Mouse (Mus musculus) heart, embryonic 15.5 days (tissue): ENCODE measurements around the gene Fntb. TPM values are rescaled to one million over a fixed set of nuclear protein-coding genes. Genes with fewer than 3 reads are reported as not detected.

Source experiments
- ATAC-seq: fragments of 200-750 bp; cut with Nextera tagmentation; replicated peaks from 2 replicates; pipeline ENCODE4 v1.8.0; 2017; ENCODE audit warnings: low read depth, moderate TSS enrichment; ENCODE audit not compliant: insufficient number of reproducible peaks, insufficient read depth, low FRiP score
- H3K27ac ChIP-seq: fragments of 300-500 bp; sonication (generic); 2 replicates; pipeline ENCODE4 v1.5.1; 2015; ENCODE audit warnings: mild to moderate bottlenecking, inconsistent platforms
- H3K27me3 ChIP-seq: fragments of 300-500 bp; sonication (generic); 2 replicates; pipeline ENCODE4 v1.6.1; 2015; ENCODE audit warnings: inconsistent platforms
- H3K36me3 ChIP-seq: fragments of 300-500 bp; sonication (generic); 2 replicates; pipeline ENCODE4 v1.6.1; 2015; ENCODE audit warnings: mild to moderate bottlenecking, inconsistent platforms
- H3K4me1 ChIP-seq: fragments of 300-500 bp; sonication (generic); replicated peaks from 2 replicates; pipeline ENCODE4 v1.6.1; 2015; ENCODE audit warnings: inconsistent platforms
- H3K4me2 ChIP-seq: fragments of 300-500 bp; sonication (generic); 2 replicates; pipeline ENCODE4 v1.6.1; 2015; ENCODE audit warnings: inconsistent platforms, mild to moderate bottlenecking, moderate library complexity
- H3K4me3 ChIP-seq: fragments of 300-500 bp; sonication (generic); 2 replicates; pipeline ENCODE4 v1.5.1; 2015; ENCODE audit warnings: mild to moderate bottlenecking, inconsistent platforms
- H3K9ac ChIP-seq: fragments of 300-500 bp; sonication (generic); 2 replicates; pipeline ENCODE4 v1.6.1; 2015; ENCODE audit warnings: mild to moderate bottlenecking, inconsistent platforms
- H3K9me3 ChIP-seq: fragments of 300-500 bp; sonication (generic); replicated peaks from 2 replicates; pipeline ENCODE4 v1.6.1; 2016; ENCODE audit warnings: inconsistent platforms
- WGBS: fragments of 180-500 bp; shearing (Covaris S2); methylation state at CpG from one replicate; pipeline ENCODE4 v1.1.7; 2015; ENCODE audit warnings: mixed read lengths; 5-methylcytosine and 5-hydroxymethylcytosine counted together
- polyA plus RNA-seq: library from polyadenylated mRNA; unstranded; fragments of >200 nt; fragmentation: Nextera tagmentation; extraction: Ambion mirVana; gene quantifications from 2 replicates; pipeline ENCODE4 v1.2.1, GENCODE M21; 2015

The Fntb gene
- polyA plus RNA-seq, 1 experiment from 2014 or later = 20.8 TPM

GRCm38 (mm10) chr12:76796938-76797539, 31.6 kb downstream of the Fntb start:
- Histone ChIP-seq H3K9ac (no peak overlapping the region), H3K36me3 (no peaks in the 10 kb centered on the region), H3K27ac (no peak overlapping the region), H3K4me3 (no peak overlapping the region), H3K27me3 (peaks cover 3% of the 10 kb centered on the region; the same call in 1 of the 2 replicates), H3K9me3 (no peaks in the 10 kb centered on the region), H3K4me1 (no peaks in the 10 kb centered on the region), H3K4me2 (no peak overlapping the region)
- 73% methylated on average over 7 of the region's 7 CpGs for WGBS
- ATAC-seq = no peak

DNA sequence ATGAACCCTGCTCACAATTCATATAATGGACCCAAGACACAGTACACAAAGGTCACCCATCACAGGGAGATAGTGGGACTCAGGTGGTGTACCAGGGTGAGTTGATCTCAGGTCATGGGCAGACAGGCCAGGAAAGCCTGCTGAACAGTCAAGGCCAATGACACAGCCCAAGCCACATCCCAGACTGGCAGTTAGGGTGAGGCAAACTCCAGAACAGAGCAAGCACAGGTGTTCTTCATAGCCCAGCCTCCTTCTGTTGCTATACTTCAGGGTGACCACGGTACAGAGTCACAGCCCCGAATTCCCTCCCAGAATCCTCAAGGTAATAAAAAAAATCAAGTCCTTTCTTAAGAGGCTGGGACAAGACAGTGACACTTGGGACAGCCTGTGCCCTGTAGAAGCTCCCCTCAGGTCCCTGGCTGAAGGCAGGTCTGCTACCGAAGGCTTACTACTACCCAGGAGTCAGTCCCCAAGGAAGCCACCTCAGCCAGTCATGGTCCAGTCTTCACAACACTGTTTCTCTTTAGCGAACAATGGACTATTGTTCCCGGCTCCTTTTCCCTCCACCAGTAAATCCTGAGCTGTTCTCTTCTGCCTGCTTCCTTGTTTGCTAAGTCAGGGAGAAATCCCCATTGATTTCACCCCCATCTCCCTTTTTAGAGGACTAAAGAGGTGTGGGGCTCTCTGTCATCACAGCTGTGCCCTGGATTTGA, 32.8 kb downstream of the Fntb start:
- no peak overlapping the region for H3K27ac ChIP-seq
- H3K4me1 ChIP-seq = peaks cover 3% of the 10 kb centered on the region
- 69% methylated on average over 5 of the region's 5 CpGs for WGBS
- H3K27me3 ChIP-seq = peaks cover 3% of the 10 kb centered on the region; the same call in 1 of the 2 replicates
- no peak overlapping the region for H3K4me2 ChIP-seq
- H3K4me3 ChIP-seq = no peak overlapping the region
- H3K36me3 ChIP-seq = no peaks in the 10 kb centered on the region
- ATAC-seq = no peak
- no peak overlapping the region for H3K9ac ChIP-seq
- H3K9me3 ChIP-seq = no peaks in the 10 kb centered on the region

- 71% methylated on average over 10 of the region's 10 CpGs for WGBS
- H3K4me1 ChIP-seq = peaks cover 9% of the 10 kb centered on the region
- no peaks in the 10 kb centered on the region for H3K9me3 ChIP-seq
- H3K36me3 ChIP-seq = no peaks in the 10 kb centered on the region
- H3K9ac ChIP-seq = no peak overlapping the region
- H3K4me3 ChIP-seq = no peak overlapping the region
- no peak overlapping the region for H3K27ac ChIP-seq
- H3K4me2 ChIP-seq = no peak overlapping the region
- no peak for ATAC-seq
- H3K27me3 ChIP-seq = peaks cover 7% of the 10 kb centered on the region; the same call in 1 of the 2 replicates
Measured at GRCm38 (mm10) chr12:76803028-76803427, 37.6 kb downstream of the Fntb start.

- H3K27ac ChIP-seq = no peak overlapping the region
- H3K9me3 ChIP-seq = no peaks in the 10 kb centered on the region
- ATAC-seq = 0 out of 2 replicates have a peak, but pooled peaks have one; percentile 3
- WGBS = 49% methylated on average over 7 of the region's 7 CpGs
- no peaks in the 10 kb centered on the region for H3K36me3 ChIP-seq
- H3K4me2 ChIP-seq = no peak overlapping the region
- peaks cover 9% of the 10 kb centered on the region for H3K4me1 ChIP-seq
- H3K4me3 ChIP-seq = no peak overlapping the region
- H3K9ac ChIP-seq = no peak overlapping the region
- peaks cover 7% of the 10 kb centered on the region; the same call in 1 of the 2 replicates for H3K27me3 ChIP-seq
Measured at GRCm38 (mm10) chr12:76803700-76804252, 38.4 kb downstream of the Fntb start.

- Histone ChIP-seq H3K36me3 (no peaks in the 10 kb centered on the region), H3K4me2 (no peak overlapping the region), H3K9ac (no peak overlapping the region), H3K4me3 (no peak overlapping the region), H3K4me1 (peaks cover 9% of the 10 kb centered on the region), H3K27ac (no peak overlapping the region), H3K27me3 (peaks cover 5% of the 10 kb centered on the region; the same call in 1 of the 2 replicates), H3K9me3 (no peaks in the 10 kb centered on the region)
- no peak for ATAC-seq
- WGBS = 82% methylated on average over 10 of the region's 10 CpGs
Measured at GRCm38 (mm10) chr12:76805056-76805811, 39.8 kb downstream of the Fntb start.

GRCm38 (mm10) chr12:76807796-76808195, 42.4 kb downstream of the Fntb start:
- no peak overlapping the region for H3K4me3 ChIP-seq
- no peak overlapping the region for H3K27ac ChIP-seq
- no peaks in the 10 kb centered on the region for H3K9me3 ChIP-seq
- ATAC-seq = no peak
- no peak overlapping the region for H3K9ac ChIP-seq
- H3K36me3 ChIP-seq = no peaks in the 10 kb centered on the region
- peaks cover 9% of the 10 kb centered on the region for H3K4me1 ChIP-seq
- 66% methylated on average over 10 of the region's 10 CpGs for WGBS
- H3K27me3 ChIP-seq = 0 out of 2 replicates have a peak, but pooled peaks cover 4% of the 10 kb centered on the region
- no peak overlapping the region for H3K4me2 ChIP-seq

DNA sequence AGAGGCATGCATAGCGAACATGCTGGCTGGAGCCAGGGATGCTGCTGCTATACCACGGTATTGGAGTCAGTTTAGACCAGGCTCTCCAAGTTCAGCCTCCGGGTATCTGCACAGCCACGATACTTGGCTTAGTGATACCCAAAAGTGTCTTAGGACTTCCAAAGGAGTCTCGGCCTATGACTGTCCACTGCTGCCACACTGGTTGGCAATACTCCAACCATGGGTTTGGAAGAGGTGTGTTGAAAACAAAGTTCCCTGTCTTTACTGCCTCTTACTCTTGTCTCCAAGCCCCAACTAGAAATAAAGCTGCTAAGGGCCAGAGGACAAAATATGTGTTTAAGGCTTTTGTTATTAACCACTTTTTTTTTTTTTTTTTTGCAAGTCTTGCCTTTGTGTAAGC, 45.1 kb downstream of the Fntb start:
- Histone ChIP-seq H3K4me1 (no peaks in the 10 kb centered on the region), H3K4me2 (no peak overlapping the region), H3K9me3 (no peaks in the 10 kb centered on the region), H3K27ac (no peak overlapping the region), H3K4me3 (no peak overlapping the region), H3K36me3 (no peaks in the 10 kb centered on the region), H3K27me3 (0 out of 2 replicates have a peak, but pooled peaks cover 4% of the 10 kb centered on the region), H3K9ac (no peak overlapping the region)
- WGBS = 72% methylated on average over 5 of the region's 5 CpGs
- ATAC-seq = no peak

- Histone ChIP-seq H3K27me3 (0 out of 2 replicates have a peak, but pooled peaks cover 4% of the 10 kb centered on the region), H3K4me3 (no peak overlapping the region), H3K4me1 (no peaks in the 10 kb centered on the region), H3K9me3 (no peaks in the 10 kb centered on the region), H3K9ac (no peak overlapping the region), H3K36me3 (no peaks in the 10 kb centered on the region), H3K27ac (no peak overlapping the region), H3K4me2 (no peak overlapping the region)
- ATAC-seq = no peak
- 79% methylated on average over 4 of the region's 4 CpGs for WGBS
Measured at GRCm38 (mm10) chr12:76811006-76811405, 45.6 kb downstream of the Fntb start.

DNA sequence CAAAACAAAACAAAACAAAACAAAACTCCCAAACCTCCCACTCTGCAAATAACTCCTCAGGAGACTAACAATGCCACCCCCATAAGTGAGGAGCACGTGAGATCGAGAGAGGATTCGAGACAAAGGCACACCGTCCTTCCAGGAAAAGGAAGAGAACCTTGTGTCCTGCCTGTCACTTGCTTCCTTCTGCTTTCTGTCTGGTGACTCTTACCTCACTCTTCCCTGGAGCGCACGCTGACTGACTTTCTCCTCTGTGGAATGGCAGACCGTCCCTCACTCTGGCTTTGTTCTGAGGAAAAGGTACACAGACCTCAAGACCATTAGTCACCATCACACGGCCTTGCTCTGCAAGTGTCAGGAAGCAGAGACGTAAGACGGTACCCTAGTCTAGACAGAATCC, 48.2 kb downstream of the Fntb start:
- ATAC-seq = no peak

DNA sequence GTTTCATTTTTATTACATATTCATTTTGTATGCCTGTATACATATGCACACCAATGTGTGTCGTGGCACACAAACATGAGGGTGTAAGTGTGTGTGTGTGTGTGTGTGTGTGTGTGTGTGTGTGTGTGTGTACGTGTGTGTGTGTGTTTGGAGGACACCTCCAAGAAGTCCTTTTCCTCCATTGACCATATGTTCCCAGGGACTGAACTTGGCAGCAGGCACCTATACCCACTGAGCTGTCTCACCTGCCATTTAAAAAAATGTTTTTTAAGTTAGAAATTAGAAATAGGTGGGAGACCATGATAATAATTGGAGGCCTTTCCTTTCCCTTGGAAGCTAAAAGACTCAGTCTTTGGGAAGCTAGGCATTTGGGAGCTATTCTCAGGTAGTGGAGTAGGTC, 48.7 kb downstream of the Fntb start:
- H3K9ac ChIP-seq = no peak overlapping the region
- H3K9me3 ChIP-seq = no peaks in the 10 kb centered on the region
- 0 out of 2 replicates have a peak, but pooled peaks cover 3% of the 10 kb centered on the region for H3K4me1 ChIP-seq
- no peaks in the 10 kb centered on the region for H3K36me3 ChIP-seq
- WGBS = 84% methylated on average over 2 of the region's 2 CpGs
- no peak overlapping the region for H3K4me3 ChIP-seq
- no peak overlapping the region for H3K4me2 ChIP-seq
- no peak for ATAC-seq
- H3K27ac ChIP-seq = no peak overlapping the region
- H3K27me3 ChIP-seq = no peaks in the 10 kb centered on the region

More for the DNA sequence above, 48.2 kb downstream of the Fntb start:
- H3K36me3 ChIP-seq = no peaks in the 10 kb centered on the region
- WGBS = 64% methylated on average over 10 of the region's 10 CpGs
- no peak overlapping the region for H3K9ac ChIP-seq
- 0 out of 2 replicates have a peak, but pooled peaks cover 3% of the 10 kb centered on the region for H3K4me1 ChIP-seq
- H3K4me3 ChIP-seq = no peak overlapping the region
- no peaks in the 10 kb centered on the region for H3K9me3 ChIP-seq
- H3K27me3 ChIP-seq = no peaks in the 10 kb centered on the region
- no peak overlapping the region for H3K27ac ChIP-seq
- no peak overlapping the region for H3K4me2 ChIP-seq

- WGBS = 49% methylated on average over 4 of the region's 4 CpGs
- Histone ChIP-seq H3K4me2 (no peak overlapping the region), H3K4me3 (no peak overlapping the region), H3K9ac (no peak overlapping the region), H3K9me3 (no peaks in the 10 kb centered on the region), H3K36me3 (no peaks in the 10 kb centered on the region), H3K27me3 (peaks cover 19% of the 10 kb centered on the region), H3K27ac (no peak overlapping the region), H3K4me1 (peaks cover 9% of the 10 kb centered on the region; the same call in 1 of the 2 replicates)
- ATAC-seq = no peak
Measured at GRCm38 (mm10) chr12:76816720-76817119, 51.3 kb downstream of the Fntb start.
